Mouse (Mus musculus) central nervous system, embryonic 18 days (tissue): Measurements from ENCODE around the gene Loxl4. TPM values are rescaled to one million over a fixed set of nuclear protein-coding genes. Genes with fewer than 3 reads are reported as not detected.

Experiments
- polyA plus RNA-seq: library from polyadenylated mRNA; depleted of rRNA; stranded (reverse); fragments of >200 nt; gene quantifications from 2 replicates; pipeline ENCODE4 v1.2.3, GENCODE M21; 2012; rRNA removed

The Loxl4 gene
- 0.53 and 0.96 TPM in 2 replicates for polyA plus RNA-seq

DNA sequence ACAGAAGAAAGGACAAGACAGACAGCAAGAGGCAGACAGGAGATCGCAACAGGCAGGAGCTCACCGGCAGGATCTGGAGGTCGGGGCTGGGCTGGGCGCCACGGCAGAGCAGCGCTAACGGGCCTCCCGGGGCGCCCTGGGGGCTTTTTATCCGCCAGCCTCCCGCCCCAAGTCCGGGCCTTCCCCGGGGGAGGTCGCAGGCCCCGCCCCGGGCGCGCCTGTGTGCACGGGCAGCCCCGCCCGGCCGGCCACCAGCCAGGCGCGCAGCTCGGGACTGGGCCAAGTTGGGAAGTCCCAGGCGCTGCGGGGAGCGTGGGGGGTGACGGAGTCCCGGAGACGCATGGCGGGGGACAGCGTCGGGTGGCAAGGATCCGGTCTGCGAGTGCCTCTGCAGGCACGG lies at the start of gene Loxl4:
Gene Loxl4, minus strand, starts transcription at position 160 of the 400 bp plus-strand sequence.

Other genes with a start within 250 kb of the Loxl4 start
- 23.6 and 27.4 TPM in 2 replicates for gene Crtac1, start 181.0 kb downstream of the Loxl4 start, polyA plus RNA-seq
- gene R3hcc1l, start 94.1 kb downstream of the Loxl4 start, polyA plus RNA-seq = 11.2 and 11.4 TPM in 2 replicates
- gene Pyroxd2, start 140.0 kb upstream of the Loxl4 start, polyA plus RNA-seq = 3.1 and 4.0 TPM in 2 replicates
- 31.6 and 31.8 TPM in 2 replicates for gene Hps1, start 167.2 kb upstream of the Loxl4 start, polyA plus RNA-seq